Mouse (Mus musculus) frontal cortex, postnatal 25 days (tissue): ENCODE results near the gene Olfr1140.

ENCODE experiments used
- DNase-seq, 2 experiments: peaks; one replicate each; pipeline ENCODE4 v3.0.0; 2022; ENCODE audit warnings: low spot score in 2 of 2

Olfr1140 gene

GRCm38 (mm10) chr2:87743452-87743851 is at the start of gene Olfr1140:
Gene Olfr1140 (plus strand): TSS chr2:87743752.
- DNase-seq = no peak

GRCm38 (mm10) chr2:87693847-87694246 is 49.7 kb upstream of the Olfr1140 start, which contains the start of gene Olfr1136:
Gene Olfr1136 (minus strand): TSS chr2:87693947.
- DNase-seq = no peak

GRCm38 (mm10) chr2:87713079-87713478 is 30.5 kb upstream of the Olfr1140 start, which contains the start of gene Olfr1137:
Gene Olfr1137 (minus strand): TSS chr2:87713179.
- DNase-seq = no peak

DNA sequence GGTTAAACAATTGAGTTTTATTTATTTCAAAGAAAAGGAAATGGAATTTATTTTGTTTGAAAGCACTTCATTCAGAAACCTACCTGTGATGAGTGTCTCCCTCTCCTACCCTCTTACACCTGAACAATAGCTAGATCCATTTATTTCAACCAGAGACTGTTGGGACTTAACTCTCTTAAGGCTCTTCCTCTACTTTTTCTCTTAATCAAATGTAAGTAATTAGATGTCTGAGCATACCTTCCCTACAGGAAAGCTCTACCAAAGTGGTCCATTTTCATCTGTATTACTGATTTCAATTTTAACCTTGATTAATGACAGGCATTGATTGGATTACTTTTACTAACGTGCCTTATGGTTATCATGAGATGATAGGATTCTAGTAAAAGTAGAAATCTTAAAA is 3.7 kb upstream of the Olfr1140 start, which contains the start of gene Olfr1138:
TSS of gene Olfr1138 (minus strand) at position 101 of the 400 bp plus-strand sequence.
- DNase-seq = no peak

DNA sequence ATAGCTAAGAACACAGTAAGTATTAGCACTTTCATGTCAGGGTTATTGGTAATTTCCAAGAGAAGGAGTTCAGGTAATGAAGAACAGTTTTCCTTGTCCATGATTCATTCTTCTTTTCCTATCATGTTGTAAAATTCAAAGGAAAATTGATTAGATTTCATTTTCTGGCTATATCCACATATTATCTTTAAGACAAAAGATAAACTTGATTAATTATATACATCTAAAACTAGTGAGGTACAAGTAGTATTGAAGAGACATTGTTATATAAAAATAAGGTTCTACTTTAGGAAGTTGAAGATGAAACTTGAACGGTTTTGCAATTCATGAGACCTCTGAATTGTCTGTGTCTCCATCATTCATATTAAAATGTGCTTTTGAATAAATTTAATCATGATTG is 10.3 kb downstream of the Olfr1140 start, which contains the start of gene Olfr1141:
TSS of gene Olfr1141 (minus strand) at position 101 of the 400 bp plus-strand sequence.
- DNase-seq = no peak

DNA sequence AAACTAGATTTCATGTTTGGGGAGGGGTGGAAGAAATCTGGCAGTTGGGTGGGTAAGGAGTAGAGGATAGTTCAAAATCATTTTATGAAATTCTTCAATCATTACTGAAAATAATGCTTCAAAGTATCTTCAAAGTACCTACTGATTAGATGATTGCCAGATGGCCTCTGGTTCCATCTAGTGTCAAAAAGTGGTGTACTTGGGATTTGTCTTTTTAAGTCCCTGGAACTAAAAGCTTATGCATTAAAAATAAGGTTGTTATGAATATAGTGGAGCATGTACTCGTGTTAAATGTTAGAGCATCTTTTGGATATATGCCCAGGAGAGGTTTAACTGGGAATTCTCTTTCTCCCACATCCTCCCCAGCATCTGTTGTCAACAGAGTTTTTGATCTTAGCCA is 32.6 kb downstream of the Olfr1140 start:
- DNase-seq = no peak

GRCm38 (mm10) chr2:87779183-87779582 is 35.6 kb downstream of the Olfr1140 start, which contains the start of gene Olfr152:
Gene Olfr152 (plus strand): TSS chr2:87779483.
- DNase-seq = no peak
